Mouse (Mus musculus): ENCODE results near the gene Eomes.

GRCm38 (mm10) chr9:118449336-118449735 is 28.7 kb upstream of the Eomes start:
- TF ChIP-seq CTCF (IDR thresholded peaks at IDR 0.05; ENCODE audit: low read depth) = no peak
- TF ChIP-seq EP300 (IDR thresholded peaks at IDR 0.05; ENCODE audit: low read depth) = no peak
